Mouse (Mus musculus) hindbrain, embryonic 11.5 days (tissue): ENCODE data around the gene Dph2. TPM values are rescaled to one million over a fixed set of nuclear protein-coding genes. Genes with fewer than 3 reads are reported as not detected.

Experiments
- ATAC-seq: fragments of 200-750 bp; cut with Nextera tagmentation; 2 replicates; pipeline ENCODE4 v1.8.0; 2017; ENCODE audit warnings: mild to moderate bottlenecking, moderate TSS enrichment, moderate library complexity; ENCODE audit not compliant: low FRiP score
- DNase-seq: peaks from one replicate; pipeline ENCODE4 v3.0.0-alpha.2; 2015; ENCODE audit warnings: low spot score
- H3K27ac ChIP-seq: fragments of 300-500 bp; sonication (generic); 2 replicates; pipeline ENCODE4 v1.5.1; 2014; ENCODE audit warnings: mild to moderate bottlenecking, low read depth, low read length
- H3K27me3 ChIP-seq: fragments of 300-500 bp; sonication (generic); 2 replicates; pipeline ENCODE4 v1.6.1; 2014; ENCODE audit warnings: mild to moderate bottlenecking, low read length, moderate library complexity, mixed read lengths; ENCODE audit not compliant: control insufficient read depth, insufficient read depth
- H3K36me3 ChIP-seq: fragments of 300-500 bp; sonication (generic); 2 replicates; pipeline ENCODE4 v1.6.1; 2014; ENCODE audit warnings: mild to moderate bottlenecking, low read length, moderate library complexity, mixed read lengths; ENCODE audit not compliant: control insufficient read depth, insufficient read depth
- H3K4me1 ChIP-seq: fragments of 300-500 bp; sonication (generic); replicated peaks from 2 replicates; pipeline ENCODE4 v1.6.1; 2014; ENCODE audit warnings: low read length, mixed read lengths; ENCODE audit not compliant: control insufficient read depth, insufficient read depth
- H3K4me2 ChIP-seq: fragments of 300-500 bp; sonication (generic); replicated peaks from 2 replicates; pipeline ENCODE4 v1.6.1; 2014; ENCODE audit warnings: mild to moderate bottlenecking, low read depth, low read length
- H3K4me3 ChIP-seq: fragments of 300-500 bp; sonication (generic); 2 replicates; pipeline ENCODE4 v1.5.1; 2014; ENCODE audit warnings: low read depth, low read length
- H3K9ac ChIP-seq: fragments of 300-500 bp; sonication (generic); 2 replicates; pipeline ENCODE4 v1.6.1; 2014; ENCODE audit warnings: low read depth, low read length
- H3K9me3 ChIP-seq: fragments of 300-500 bp; sonication (generic); 2 replicates; pipeline ENCODE4 v1.6.1; 2016; ENCODE audit warnings: low read length; ENCODE audit not compliant: control insufficient read depth
- WGBS: fragments of 180-500 bp; shearing (Covaris S2); extraction: QIAGEN DNeasy Blood & Tissue Kit; methylation state at CpG from one replicate; pipeline ENCODE4 v1.1.7; 2014; 5-methylcytosine and 5-hydroxymethylcytosine counted together
- polyA plus RNA-seq: library from polyadenylated mRNA; unstranded; fragments of >200 nt; fragmentation: Nextera tagmentation; extraction: Ambion mirVana; gene quantifications from 2 replicates; pipeline ENCODE4 v1.2.1, GENCODE M21; 2014

The Dph2 gene
- polyA plus RNA-seq, 1 experiment from 2014 or later: 21.0 TPM

DNA sequence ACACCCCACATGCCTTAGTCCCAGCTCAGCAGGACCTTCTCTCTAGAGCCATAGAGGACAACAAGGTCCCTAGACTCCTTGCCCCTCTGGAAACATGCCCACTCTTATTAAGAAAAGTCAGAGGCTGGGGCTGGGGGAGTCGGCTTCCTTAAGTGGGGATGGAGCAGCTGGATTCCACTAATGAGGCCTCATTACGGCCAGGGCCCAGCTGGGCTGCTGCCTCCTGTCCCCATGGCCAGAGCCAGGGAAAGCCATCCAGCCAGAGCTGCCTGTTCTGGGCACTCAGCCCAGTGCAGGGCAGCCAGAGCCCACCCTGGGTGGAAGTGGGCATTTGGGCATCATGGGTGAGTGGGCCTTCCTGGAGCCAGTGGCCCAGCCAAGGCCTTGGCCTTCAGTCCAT lies 44.8 kb downstream of the Dph2 start:
- Histone ChIP-seq H3K4me2 (no peak overlapping the region), H3K4me3 (no peak overlapping the region), H3K9me3 (no peaks in the 10 kb centered on the region), H3K36me3 (no peaks in the 10 kb centered on the region), H3K9ac (no peak overlapping the region), H3K27ac (no peak overlapping the region), H3K4me1 (peaks cover 10% of the 10 kb centered on the region), H3K27me3 (no peaks in the 10 kb centered on the region)
- DNase-seq (peak; percentile 38), ATAC-seq (no peak)
- WGBS: 50% methylated on average over 2 of the region's 2 CpGs

DNA sequence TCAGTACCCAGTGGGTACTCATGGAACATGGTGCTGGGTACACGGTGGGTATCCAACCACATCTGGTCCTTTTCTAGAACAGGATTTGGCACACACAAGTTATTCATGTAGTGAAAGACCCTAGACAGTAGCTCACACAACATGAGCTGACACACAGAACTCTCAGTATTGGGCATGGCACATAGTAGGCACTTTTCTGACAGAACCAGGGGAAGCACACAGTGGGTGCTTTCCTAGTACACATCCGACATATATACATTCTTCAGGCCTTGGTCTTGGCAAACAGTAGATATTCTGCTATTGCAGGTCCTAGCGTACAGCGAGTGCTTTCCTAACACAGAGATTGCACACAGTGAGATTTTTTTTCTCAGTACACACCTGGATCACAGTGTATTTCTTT lies 45.6 kb downstream of the Dph2 start:
- Histone ChIP-seq H3K27me3 (no peaks in the 10 kb centered on the region), H3K27ac (no peak overlapping the region), H3K4me1 (peaks cover 10% of the 10 kb centered on the region), H3K36me3 (no peaks in the 10 kb centered on the region), H3K9me3 (no peaks in the 10 kb centered on the region), H3K4me2 (no peak overlapping the region), H3K9ac (no peak overlapping the region), H3K4me3 (no peak overlapping the region)
- ATAC-seq (no peak), DNase-seq (no peak)
- 95% methylated on average over 4 of the region's 4 CpGs for WGBS

DNA sequence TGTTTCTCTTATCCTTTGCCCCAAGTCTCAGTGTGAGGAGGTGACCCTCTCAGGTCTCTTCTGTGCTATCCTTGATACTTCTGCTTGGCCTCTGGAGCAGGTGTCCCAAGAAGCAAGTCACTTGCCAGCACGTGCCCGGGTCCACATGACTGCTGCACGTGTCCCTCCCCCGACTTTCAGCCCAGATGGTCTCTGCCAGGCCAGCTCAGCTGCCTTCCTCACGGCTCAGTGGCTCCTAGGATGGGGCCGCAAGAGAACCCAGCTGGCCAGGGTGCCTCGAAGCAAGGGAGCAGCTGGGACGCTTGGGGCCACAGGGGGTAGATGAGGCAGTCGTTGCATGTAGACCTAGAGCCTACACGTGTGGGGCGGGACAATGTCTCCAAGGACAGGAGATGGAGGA lies 46.5 kb downstream of the Dph2 start:
- Histone ChIP-seq H3K9ac (no peak overlapping the region), H3K9me3 (no peaks in the 10 kb centered on the region), H3K36me3 (no peaks in the 10 kb centered on the region), H3K27ac (no peak overlapping the region), H3K27me3 (no peaks in the 10 kb centered on the region), H3K4me3 (no peak overlapping the region), H3K4me2 (no peak overlapping the region), H3K4me1 (peaks cover 10% of the 10 kb centered on the region)
- ATAC-seq (no peak), DNase-seq (no peak)
- WGBS: 72% methylated on average over 11 of the region's 11 CpGs

DNA sequence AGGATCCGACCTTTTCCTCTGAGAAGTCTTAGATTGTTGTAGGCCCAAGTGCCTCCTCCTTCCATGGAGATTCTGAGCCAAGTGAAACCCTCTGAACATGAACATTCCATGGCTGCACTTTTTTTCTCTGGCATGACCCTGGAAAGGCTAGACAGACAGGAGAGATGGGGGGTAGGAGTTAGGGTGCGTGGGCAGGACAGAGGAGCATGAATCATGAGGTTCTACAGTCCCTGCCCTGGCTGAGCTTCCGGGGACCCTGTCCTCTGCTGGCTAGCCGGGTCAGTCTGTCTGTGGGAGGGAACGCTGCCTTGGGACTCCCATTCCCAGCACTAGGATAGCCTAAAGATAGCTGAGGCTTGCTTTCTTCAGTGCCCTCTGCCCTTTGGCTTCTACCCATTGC lies 47.4 kb downstream of the Dph2 start:
- H3K4me2 ChIP-seq: no peak overlapping the region

DNA sequence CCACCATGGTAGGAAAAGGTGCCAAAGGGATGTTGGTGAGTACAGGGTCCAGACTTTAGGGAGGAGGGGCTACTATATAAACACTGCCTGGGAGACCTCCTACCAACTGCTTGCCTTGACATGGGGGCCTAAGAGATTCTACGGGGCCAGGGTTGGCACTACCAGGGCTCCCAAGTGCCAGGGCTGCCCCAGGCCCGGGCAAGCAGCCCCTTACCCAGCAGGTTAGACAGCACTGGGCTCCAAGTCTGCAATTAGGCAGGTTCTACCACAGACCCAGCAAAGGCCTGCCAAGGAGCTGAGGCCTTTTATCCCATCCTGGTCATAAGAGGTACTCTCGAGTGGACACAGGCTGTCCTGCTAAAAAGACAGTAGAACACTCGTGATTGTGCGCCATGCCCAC lies 48.7 kb downstream of the Dph2 start:
- H3K4me3 ChIP-seq: no peak overlapping the region
- 91% methylated on average over 5 of the region's 5 CpGs for WGBS
- no peak for DNase-seq
- no peak overlapping the region for H3K4me2 ChIP-seq
- no peaks in the 10 kb centered on the region for H3K9me3 ChIP-seq
- H3K36me3 ChIP-seq: no peaks in the 10 kb centered on the region
- ATAC-seq: no peak
- H3K4me1 ChIP-seq: no peaks in the 10 kb centered on the region; the same call in 1 of the 2 replicates
- H3K9ac ChIP-seq: no peak overlapping the region
- no peak overlapping the region for H3K27ac ChIP-seq
- H3K27me3 ChIP-seq: no peaks in the 10 kb centered on the region

More for the DNA sequence above, 47.4 kb downstream of the Dph2 start:
- H3K36me3 ChIP-seq: no peaks in the 10 kb centered on the region
- no peak overlapping the region for H3K9ac ChIP-seq
- no peak for ATAC-seq
- no peak overlapping the region for H3K27ac ChIP-seq
- no peaks in the 10 kb centered on the region for H3K27me3 ChIP-seq
- H3K9me3 ChIP-seq: no peaks in the 10 kb centered on the region
- WGBS: 89% methylated on average over 5 of the region's 5 CpGs
- DNase-seq: no peak
- no peak overlapping the region for H3K4me3 ChIP-seq
- H3K4me1 ChIP-seq: peaks cover 3% of the 10 kb centered on the region

DNA sequence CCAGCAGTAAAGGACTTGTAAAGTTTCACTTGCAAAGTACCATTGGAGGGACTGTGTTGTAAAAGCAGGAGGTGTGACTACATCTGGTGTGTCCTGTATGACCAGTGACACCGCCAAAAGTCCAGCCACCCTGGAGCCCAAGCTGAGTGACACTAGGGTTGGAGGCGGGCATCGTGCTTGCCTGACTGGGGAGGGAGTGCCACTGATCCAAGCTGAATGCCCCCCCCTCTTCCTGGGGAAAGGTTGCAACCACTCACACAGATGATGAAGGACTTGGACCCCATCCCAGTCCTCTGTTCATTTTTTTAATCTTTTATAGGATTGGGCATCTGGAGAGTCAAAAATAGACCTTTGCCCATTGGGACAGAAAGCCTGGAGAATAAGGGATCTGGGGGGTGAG lies 50.3 kb downstream of the Dph2 start:
- Histone ChIP-seq H3K9ac (no peak overlapping the region), H3K27me3 (no peaks in the 10 kb centered on the region), H3K27ac (no peak overlapping the region), H3K4me1 (no peaks in the 10 kb centered on the region; the same call in 1 of the 2 replicates), H3K4me2 (no peak overlapping the region), H3K4me3 (no peak overlapping the region), H3K9me3 (no peaks in the 10 kb centered on the region), H3K36me3 (no peaks in the 10 kb centered on the region)
- ATAC-seq (no peak), DNase-seq (no peak)
- 91% methylated on average over 3 of the region's 3 CpGs for WGBS

DNA sequence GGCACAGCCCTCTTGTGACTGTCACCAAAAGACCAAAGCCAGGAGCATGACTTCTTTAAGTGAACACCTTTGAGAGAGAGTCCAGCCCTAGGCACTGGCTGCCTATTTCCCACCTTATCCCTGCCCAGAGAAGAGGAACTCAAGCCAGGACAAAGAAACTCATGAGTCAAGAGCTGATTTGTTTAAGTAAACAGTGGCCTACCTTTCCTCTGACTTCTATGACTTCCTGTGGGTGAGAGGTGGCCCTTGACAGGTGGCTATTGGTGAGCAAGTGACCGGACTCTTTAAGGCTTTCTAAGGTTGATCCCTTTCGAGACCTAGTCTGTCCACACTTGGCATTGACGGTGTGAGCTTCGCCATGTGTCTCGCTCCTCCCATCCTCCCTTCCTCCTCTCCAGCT lies 51.0 kb downstream of the Dph2 start:
- Histone ChIP-seq H3K36me3 (no peaks in the 10 kb centered on the region), H3K4me1 (no peaks in the 10 kb centered on the region; the same call in 1 of the 2 replicates), H3K4me3 (no peak overlapping the region), H3K9me3 (no peaks in the 10 kb centered on the region), H3K4me2 (no peak overlapping the region), H3K9ac (no peak overlapping the region), H3K27me3 (no peaks in the 10 kb centered on the region), H3K27ac (no peak overlapping the region)
- no peak for DNase-seq
- 94% methylated on average over 5 of the region's 5 CpGs for WGBS
- no peak for ATAC-seq

DNA sequence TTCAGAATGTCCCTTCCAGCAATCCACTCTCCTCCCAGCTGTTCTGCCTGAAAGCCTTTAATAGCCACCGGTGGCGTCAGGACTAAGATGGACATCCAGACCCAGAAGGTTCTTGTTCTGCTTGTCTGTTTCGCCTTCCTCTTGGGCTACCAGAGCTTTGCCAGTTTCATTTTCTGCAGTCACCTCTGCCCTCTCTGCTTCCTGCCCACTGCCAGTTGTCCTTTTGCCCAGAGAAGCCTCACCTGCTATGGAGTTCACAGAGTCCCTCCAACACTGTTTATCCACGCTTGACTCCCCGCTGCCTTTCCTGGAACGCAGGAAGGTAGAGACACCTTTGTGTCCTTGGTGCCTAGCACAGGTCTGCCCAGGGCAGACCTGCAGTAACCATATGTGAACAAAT lies 52.5 kb downstream of the Dph2 start:
- no peak overlapping the region for H3K9ac ChIP-seq

More for the DNA sequence above, 52.5 kb downstream of the Dph2 start:
- Histone ChIP-seq H3K4me1 (no peaks in the 10 kb centered on the region; the same call in 1 of the 2 replicates), H3K4me3 (no peak overlapping the region), H3K27ac (no peak overlapping the region), H3K36me3 (no peaks in the 10 kb centered on the region), H3K9me3 (no peaks in the 10 kb centered on the region), H3K4me2 (no peak overlapping the region), H3K27me3 (peaks cover under 1% of the 10 kb centered on the region; the same call in 1 of the 2 replicates)
- DNase-seq: no peak
- no peak for ATAC-seq
- 81% methylated on average over 6 of the region's 6 CpGs for WGBS
